Mouse (Mus musculus) lung, postnatal 36 days (tissue): ENCODE measurements around the gene Sh2d4b.

Source experiments
- DNase-seq: peaks from one replicate; pipeline ENCODE4 v3.0.0; 2022; ENCODE audit warnings: mixed read lengths

Gene Sh2d4b

GRCm38 (mm10) chr14:40830094-40830493, 63.0 kb downstream of the Sh2d4b start:
- no peak for DNase-seq

GRCm38 (mm10) chr14:40818051-40818450, 75.0 kb downstream of the Sh2d4b start:
- DNase-seq: peak; percentile 67

- DNase-seq: no peak
Measured at GRCm38 (mm10) chr14:40816715-40817114, 76.4 kb downstream of the Sh2d4b start.

- DNase-seq: peak; percentile 62
Measured at GRCm38 (mm10) chr14:40791606-40792005, 101.5 kb downstream of the Sh2d4b start.

GRCm38 (mm10) chr14:40789110-40789509, 104.0 kb downstream of the Sh2d4b start:
- peak; percentile 41 for DNase-seq

- no peak for DNase-seq
Measured at GRCm38 (mm10) chr14:40769097-40770090, 123.7 kb downstream of the Sh2d4b start.
